Mouse (Mus musculus) cerebellum, adult (tissue): Measurements from ENCODE around the gene Rnf138rt1.

Source experiments
- ATAC-seq: cut with Nextera tagmentation; 2 replicates; pipeline ENCODE4 v1.9.2; 2017; ENCODE audit warnings: mild to moderate bottlenecking, moderate library complexity, mixed read lengths; ENCODE audit not compliant: insufficient number of reproducible peaks, low FRiP score, low TSS enrichment

Gene Rnf138rt1

GRCm38 (mm10) chrX:163760617-163761434, at the start of gene Rnf138rt1:
Rnf138rt1 (minus strand) TSS chrX:163761329.
- peak; percentile 93 for ATAC-seq

GRCm38 (mm10) chrX:163807270-163807669, 46.1 kb upstream of the Rnf138rt1 start:
- no peak for ATAC-seq

DNA sequence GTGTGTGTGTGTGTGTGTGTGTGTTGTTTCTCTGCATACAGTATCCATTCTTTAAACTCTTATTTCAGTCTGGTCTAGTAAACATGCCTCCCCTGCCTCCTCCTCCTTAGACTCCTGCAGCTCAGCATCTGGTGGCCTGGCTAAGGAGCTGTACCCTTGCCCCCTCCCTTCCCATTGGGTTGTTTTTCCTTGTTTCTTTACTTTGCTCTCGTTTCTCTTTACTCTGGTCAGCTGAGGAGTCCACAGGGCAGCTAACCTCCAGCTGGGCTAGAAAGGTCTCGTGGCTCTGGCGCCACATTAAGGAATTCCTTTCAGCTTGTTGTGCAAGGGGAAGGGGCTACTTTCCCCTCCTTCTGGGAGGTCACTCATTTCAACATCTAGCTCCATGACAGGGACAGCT, 5.2 kb upstream of the Rnf138rt1 start:
- no peak for ATAC-seq

GRCm38 (mm10) chrX:163761435-163761828, 303 bp upstream of the Rnf138rt1 start:
- ATAC-seq: 0 out of 2 replicates have a peak, but pooled peaks have one; percentile 18

DNA sequence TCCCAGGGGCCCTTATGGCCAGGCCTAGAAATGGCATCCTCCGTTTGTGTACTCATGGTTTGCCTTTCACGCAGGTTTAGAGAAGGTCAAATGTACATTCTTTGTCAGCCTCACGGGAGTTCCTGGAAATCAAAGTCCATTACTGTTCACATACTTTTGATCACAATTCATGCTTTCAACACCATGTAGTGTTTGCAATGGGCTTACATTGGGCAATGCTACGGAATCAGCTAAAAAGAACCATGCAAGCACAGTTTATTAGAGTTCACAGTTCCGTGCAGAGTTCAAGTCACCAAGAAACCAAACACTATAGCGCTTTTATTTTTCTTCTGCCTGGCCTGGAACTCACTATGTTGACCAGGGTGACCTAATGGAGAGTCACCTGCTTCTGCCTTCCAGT, 15.1 kb downstream of the Rnf138rt1 start:
- ATAC-seq: no peak

- ATAC-seq: no peak
Observed at GRCm38 (mm10) chrX:163743896-163744295, 17.2 kb downstream of the Rnf138rt1 start.

DNA sequence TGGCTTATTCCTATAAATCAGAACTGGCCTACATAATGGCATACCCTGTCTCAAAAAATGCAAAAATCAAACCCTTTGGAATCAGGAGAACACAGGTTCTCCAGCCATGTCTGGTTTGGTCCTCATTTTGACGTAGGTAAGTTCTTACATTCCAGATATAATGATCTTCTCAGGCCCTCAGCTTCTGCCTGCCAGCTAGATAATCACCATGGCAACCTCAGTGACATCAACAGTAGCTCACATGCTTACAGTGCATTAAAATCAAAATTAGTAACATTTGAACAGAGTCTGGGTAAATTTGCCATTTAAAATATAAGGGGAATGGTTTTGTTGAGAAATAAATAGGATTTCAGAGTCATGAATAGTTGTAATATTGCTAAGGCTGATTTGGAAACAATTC, 22.2 kb downstream of the Rnf138rt1 start:
- no peak for ATAC-seq

GRCm38 (mm10) chrX:163734145-163734544, 27.0 kb downstream of the Rnf138rt1 start:
- ATAC-seq: no peak

DNA sequence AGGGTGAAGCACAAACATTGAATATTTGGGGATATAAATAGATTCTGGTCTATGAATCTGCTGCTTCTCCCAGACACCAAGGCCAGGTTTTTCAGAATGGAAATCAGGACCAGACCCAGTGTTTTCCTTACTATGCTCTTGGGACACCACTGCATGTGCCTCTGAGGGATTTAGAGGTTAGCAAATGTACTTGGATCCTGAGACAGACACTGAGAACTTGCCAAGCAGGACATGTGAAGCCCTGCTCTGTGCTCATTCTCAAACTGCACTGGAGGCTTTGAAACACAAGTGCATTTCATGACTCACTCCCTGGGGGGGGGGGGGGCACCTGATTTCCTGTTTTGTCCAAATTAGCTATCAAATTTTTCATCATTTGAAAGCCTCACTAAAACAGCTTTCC, 37.5 kb downstream of the Rnf138rt1 start:
- ATAC-seq: no peak

DNA sequence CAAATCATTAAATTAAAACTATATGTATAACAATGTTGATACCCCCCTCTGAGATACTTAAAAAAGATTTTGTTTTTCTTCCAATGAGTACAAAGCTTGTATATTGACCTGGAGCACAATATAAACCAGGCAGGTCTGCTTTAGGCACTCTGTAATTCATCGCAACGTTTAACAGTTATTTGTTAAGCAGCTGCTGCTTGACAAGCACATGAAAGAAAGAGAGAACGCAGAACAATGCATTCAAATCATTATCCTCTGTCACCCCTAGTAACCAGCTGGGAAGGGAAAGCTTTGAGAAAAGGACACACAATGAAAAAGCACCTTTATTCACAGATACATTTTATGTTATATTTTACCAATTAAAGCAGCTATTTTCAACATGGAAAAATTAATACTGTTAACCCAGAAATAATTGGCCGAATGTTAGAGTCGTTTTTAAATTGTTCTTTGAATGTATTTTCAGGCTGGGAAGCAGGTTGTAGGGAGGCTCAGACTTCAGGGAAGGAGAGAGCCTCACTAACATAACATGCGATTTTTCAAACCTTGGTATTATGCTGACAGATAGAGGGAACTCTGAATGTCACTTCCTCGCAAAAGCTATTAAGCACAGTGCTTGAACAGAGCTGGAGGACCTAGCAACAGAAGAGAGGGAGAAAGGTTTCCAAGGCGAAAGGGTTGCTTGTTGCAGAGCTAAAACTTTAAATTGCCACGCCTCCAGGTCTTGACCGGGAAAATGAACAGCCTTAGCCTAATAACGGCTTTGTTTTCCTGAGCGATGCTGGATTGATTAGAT, 38.1 kb downstream of the Rnf138rt1 start:
- no peak for ATAC-seq

DNA sequence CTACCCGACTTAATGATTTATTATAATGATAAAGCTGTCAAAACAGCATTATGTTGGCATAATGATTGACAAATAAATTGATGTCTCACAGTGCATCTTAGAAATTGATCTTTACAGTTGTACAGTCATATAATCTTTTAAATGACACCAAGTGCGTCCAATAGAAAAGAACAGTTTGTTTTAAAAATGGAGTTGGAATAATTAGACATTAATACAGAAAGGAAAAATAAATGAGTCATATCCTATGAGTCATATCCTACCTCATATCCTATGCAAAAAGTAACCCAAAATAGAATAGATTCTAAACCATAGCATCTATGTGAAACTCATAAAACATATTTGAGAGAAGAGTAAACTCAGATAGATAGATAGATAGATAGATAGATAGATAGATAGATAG, 40.5 kb downstream of the Rnf138rt1 start:
- ATAC-seq: no peak
